Mouse (Mus musculus): ENCODE data around the gene Eef2.

GRCm38 (mm10) chr10:81137252-81138130 is 38.9 kb upstream of the Eef2 start:
- TF ChIP-seq CTCF (IDR thresholded peaks at IDR 0.05; ENCODE audit: low read depth): no peak
- no peak for TF ChIP-seq EP300 (IDR thresholded peaks at IDR 0.05; ENCODE audit: low read depth)

All from liver, postnatal 0 days (tissue).